Mouse (Mus musculus) adrenal gland, postnatal 25 days (tissue): ENCODE results near the gene Relch. TPM values are rescaled to one million over a fixed set of nuclear protein-coding genes. Genes with fewer than 3 reads are reported as not detected.

Source experiments
- DNase-seq: peaks from one replicate; pipeline ENCODE4 v3.0.0; 2021; ENCODE audit warnings: mixed read lengths
- total RNA-seq: library from RNA; stranded (reverse); gene quantifications from 2 replicates; pipeline ENCODE4 v1.2.3, GENCODE M21; 2021

The Relch gene
- total RNA-seq, 1 experiment from 2014 or later = 47.6 TPM

- no peak for DNase-seq
Observed at GRCm38 (mm10) chr1:105795705-105796104, 132.0 kb downstream of the Relch start.

DNA sequence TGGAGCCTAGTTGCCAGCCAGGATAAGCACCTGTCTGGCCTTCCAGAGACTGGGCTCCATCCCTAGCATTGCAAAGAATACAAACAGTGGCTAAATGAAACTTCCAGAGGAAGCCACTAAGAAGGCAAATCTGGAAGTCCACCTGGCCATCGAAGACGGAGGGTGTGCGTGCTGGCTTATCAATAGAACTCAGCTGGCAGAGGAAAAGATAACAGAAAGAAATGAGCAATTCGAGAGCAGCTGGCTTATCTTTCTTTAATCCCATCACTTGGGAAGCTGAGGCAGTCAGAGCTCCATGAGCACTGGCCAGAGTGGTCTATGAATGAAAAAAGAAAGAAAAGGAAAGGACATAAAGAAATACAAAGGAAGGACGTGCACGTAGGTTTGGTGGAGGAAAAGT lies 136.9 kb downstream of the Relch start:
- no peak for DNase-seq

GRCm38 (mm10) chr1:105801252-105801651 lies 137.6 kb downstream of the Relch start:
- DNase-seq = no peak

DNA sequence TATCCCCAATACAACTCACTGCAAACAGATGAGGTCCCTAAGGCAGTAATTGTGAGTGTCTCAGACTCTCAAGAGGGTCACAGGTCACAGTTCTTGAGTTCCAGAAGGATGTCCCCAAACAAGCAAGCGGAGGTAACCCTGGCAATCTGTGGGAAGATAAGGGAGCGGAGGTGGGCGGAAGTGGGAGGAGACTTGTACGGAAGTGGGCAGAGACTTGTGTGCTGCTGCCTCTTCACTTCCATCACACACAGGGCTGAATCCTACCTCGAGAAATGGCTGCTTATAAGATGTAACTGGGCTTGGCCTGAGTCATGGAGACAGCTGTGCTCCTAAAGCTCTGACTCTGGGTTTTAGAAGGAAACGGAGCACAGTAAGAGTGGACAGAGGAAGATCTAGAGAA lies 139.3 kb downstream of the Relch start:
- DNase-seq = no peak

DNA sequence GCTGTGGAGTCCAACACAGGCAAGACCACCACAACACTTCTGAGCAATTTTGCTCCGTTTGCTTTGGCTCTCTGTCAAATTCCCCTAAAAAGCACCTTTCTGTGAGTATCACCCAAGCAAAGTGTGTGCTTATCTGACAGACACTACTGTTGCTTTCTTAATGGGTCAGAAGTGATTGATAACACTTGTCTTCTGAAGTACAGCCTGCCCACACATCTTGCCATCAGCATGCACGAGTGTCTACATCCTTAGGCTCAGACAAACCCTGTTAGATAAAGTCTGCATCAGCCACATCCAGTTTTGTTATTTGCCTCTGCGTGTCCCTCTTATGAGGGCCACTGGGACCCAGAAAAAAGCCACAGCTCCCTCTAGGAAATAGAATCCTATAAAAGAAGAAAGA lies 140.6 kb downstream of the Relch start:
- no peak for DNase-seq

Other genes starting within 250 kb of the Relch start
- 40.5 and 52.5 TPM in 2 replicates for gene Pign, start 184 bp upstream of the Relch start, total RNA-seq
- gene Tnfrsf11a, start 116.9 kb downstream of the Relch start, total RNA-seq = 1.4 and 3.6 TPM in 2 replicates